Mouse (Mus musculus): Measurements from ENCODE around the gene Calm4. TPM values are rescaled to one million over a fixed set of nuclear protein-coding genes. Genes with fewer than 3 reads are reported as not detected.

Gene Calm4
- total RNA-seq, 1 experiment, result not detected

GRCm38 (mm10) chr13:3862325-3862724 lies 24.8 kb downstream of the Calm4 start:
- no peaks in the 10 kb centered on the region for H3K9me3 ChIP-seq (ENCODE audit: control insufficient read depth, insufficient read depth, low read depth, low read length)
- no peaks in the 10 kb centered on the region for H3K36me3 ChIP-seq (ENCODE audit: control insufficient read depth, insufficient read depth, low read length, poor library complexity, severe bottlenecking)
- in situ Hi-C loops (cut with MboI; ENCODE audit: low sequenced_read_pairs in 2 of 2, unreplicated experiment in 2 of 2), result no loop called here
- no peak for DNase-seq (ENCODE audit: low read depth, low spot score)
- no peak overlapping the region for H3K9ac ChIP-seq (ENCODE audit: insufficient read depth, low read depth, low read length, poor library complexity, severe bottlenecking)
- H3K4me3 ChIP-seq (ENCODE audit: insufficient read depth in 1 of 2, low read depth in 1 of 2, low read length in 2 of 2, poor library complexity in 1 of 2, severe bottlenecking in 1 of 2), result no peak overlapping the region
- no peak overlapping the region for H3K27ac ChIP-seq (ENCODE audit: insufficient read depth, low read depth, low read length, poor library complexity, severe bottlenecking)
- TF ChIP-seq MAFK (IDR thresholded peaks at IDR 0.05; ENCODE audit: insufficient read depth, low read depth, low read length), result no peak
- no peak for TF ChIP-seq ZC3H11A (IDR thresholded peaks at IDR 0.05; ENCODE audit: borderline replicate concordance, low read depth, low read length)
- TF ChIP-seq ZNF384 (IDR thresholded peaks at IDR 0.05; ENCODE audit: low read depth, low read length), result no peak
- TF ChIP-seq HCFC1 (IDR thresholded peaks at IDR 0.05; ENCODE audit: borderline replicate concordance, insufficient read depth, low read length), result no peak
- no peak for TF ChIP-seq CHD2 (IDR thresholded peaks at IDR 0.05; ENCODE audit: low read depth, low read length)
- H3K4me1 ChIP-seq (ENCODE audit: control insufficient read depth in 2 of 2, insufficient read depth in 2 of 2, low read length in 2 of 2, poor library complexity in 1 of 2), result peaks cover 0 to 8% of the 10 kb centered on the region in 2 experiments; a peak in 1 of 4 replicates

GRCm38 (mm10) chr13:3862922-3863580 lies 25.5 kb downstream of the Calm4 start:
- Histone ChIP-seq H3K9me3 (ENCODE audit: control insufficient read depth, insufficient read depth, low read depth, low read length) (no peaks in the 10 kb centered on the region), H3K4me3 (ENCODE audit: insufficient read depth in 1 of 2, low read depth in 1 of 2, low read length in 2 of 2, poor library complexity in 1 of 2, severe bottlenecking in 1 of 2) (no peak overlapping the region), H3K4me1 (ENCODE audit: control insufficient read depth in 2 of 2, insufficient read depth in 2 of 2, low read length in 2 of 2, poor library complexity in 1 of 2) (peaks cover 0 to 8% of the 10 kb centered on the region in 2 experiments; a peak in 1 of 4 replicates), H3K27ac (ENCODE audit: insufficient read depth, low read depth, low read length, poor library complexity, severe bottlenecking) (no peak overlapping the region), H3K9ac (ENCODE audit: insufficient read depth, low read depth, low read length, poor library complexity, severe bottlenecking) (no peak overlapping the region), H3K36me3 (ENCODE audit: control insufficient read depth, insufficient read depth, low read length, poor library complexity, severe bottlenecking) (no peaks in the 10 kb centered on the region)
- in situ Hi-C loops (cut with MboI; ENCODE audit: low sequenced_read_pairs in 2 of 2, unreplicated experiment in 2 of 2), result no loop called here
- no peak for DNase-seq (ENCODE audit: low read depth, low spot score)
- TF ChIP-seq ZNF384 (IDR thresholded peaks at IDR 0.05; ENCODE audit: low read depth, low read length) (no peak), ZC3H11A (IDR thresholded peaks at IDR 0.05; ENCODE audit: borderline replicate concordance, low read depth, low read length) (no peak), HCFC1 (IDR thresholded peaks at IDR 0.05; ENCODE audit: borderline replicate concordance, insufficient read depth, low read length) (no peak), MAFK (IDR thresholded peaks at IDR 0.05; ENCODE audit: insufficient read depth, low read depth, low read length) (no peak), CHD2 (IDR thresholded peaks at IDR 0.05; ENCODE audit: low read depth, low read length) (no peak)

GRCm38 (mm10) chr13:3865648-3866354 lies 28.2 kb downstream of the Calm4 start:
- Histone ChIP-seq H3K4me1 (ENCODE audit: control insufficient read depth in 2 of 2, insufficient read depth in 2 of 2, low read length in 2 of 2, poor library complexity in 1 of 2) (peaks cover 0 to 8% of the 10 kb centered on the region in 2 experiments; a peak in 1 of 4 replicates), H3K27ac (ENCODE audit: insufficient read depth, low read depth, low read length, poor library complexity, severe bottlenecking) (no peak overlapping the region), H3K9ac (ENCODE audit: insufficient read depth, low read depth, low read length, poor library complexity, severe bottlenecking) (no peak overlapping the region), H3K36me3 (ENCODE audit: control insufficient read depth, insufficient read depth, low read length, poor library complexity, severe bottlenecking) (no peaks in the 10 kb centered on the region), H3K9me3 (ENCODE audit: control insufficient read depth, insufficient read depth, low read depth, low read length) (no peaks in the 10 kb centered on the region), H3K4me3 (ENCODE audit: insufficient read depth in 1 of 2, low read depth in 1 of 2, low read length in 2 of 2, poor library complexity in 1 of 2, severe bottlenecking in 1 of 2) (no peak overlapping the region)
- in situ Hi-C loops (cut with MboI; ENCODE audit: low sequenced_read_pairs in 2 of 2, unreplicated experiment in 2 of 2), result no loop called here
- DNase-seq (ENCODE audit: low read depth, low spot score), result no peak
- TF ChIP-seq MAFK (IDR thresholded peaks at IDR 0.05; ENCODE audit: insufficient read depth, low read depth, low read length) (no peak), CHD2 (IDR thresholded peaks at IDR 0.05; ENCODE audit: low read depth, low read length) (no peak), HCFC1 (IDR thresholded peaks at IDR 0.05; ENCODE audit: borderline replicate concordance, insufficient read depth, low read length) (no peak), ZC3H11A (IDR thresholded peaks at IDR 0.05; ENCODE audit: borderline replicate concordance, low read depth, low read length) (no peak), ZNF384 (IDR thresholded peaks at IDR 0.05; ENCODE audit: low read depth, low read length) (no peak)

- in situ Hi-C loops (cut with MboI; ENCODE audit: low sequenced_read_pairs in 2 of 2, unreplicated experiment in 2 of 2), result no loop called here
- no peak for DNase-seq (ENCODE audit: low read depth, low spot score)
- Histone ChIP-seq H3K4me3 (ENCODE audit: insufficient read depth in 1 of 2, low read depth in 1 of 2, low read length in 2 of 2, poor library complexity in 1 of 2, severe bottlenecking in 1 of 2) (no peak overlapping the region), H3K36me3 (ENCODE audit: control insufficient read depth, insufficient read depth, low read length, poor library complexity, severe bottlenecking) (no peaks in the 10 kb centered on the region), H3K4me1 (ENCODE audit: control insufficient read depth in 2 of 2, insufficient read depth in 2 of 2, low read length in 2 of 2, poor library complexity in 1 of 2) (peaks cover 0 to 8% of the 10 kb centered on the region in 2 experiments; a peak in 1 of 4 replicates), H3K9me3 (ENCODE audit: control insufficient read depth, insufficient read depth, low read depth, low read length) (no peaks in the 10 kb centered on the region), H3K9ac (ENCODE audit: insufficient read depth, low read depth, low read length, poor library complexity, severe bottlenecking) (no peak overlapping the region), H3K27ac (ENCODE audit: insufficient read depth, low read depth, low read length, poor library complexity, severe bottlenecking) (no peak overlapping the region)
- TF ChIP-seq ZC3H11A (IDR thresholded peaks at IDR 0.05; ENCODE audit: borderline replicate concordance, low read depth, low read length) (no peak), HCFC1 (IDR thresholded peaks at IDR 0.05; ENCODE audit: borderline replicate concordance, insufficient read depth, low read length) (no peak), CHD2 (IDR thresholded peaks at IDR 0.05; ENCODE audit: low read depth, low read length) (no peak), MAFK (IDR thresholded peaks at IDR 0.05; ENCODE audit: insufficient read depth, low read depth, low read length) (no peak), ZNF384 (IDR thresholded peaks at IDR 0.05; ENCODE audit: low read depth, low read length) (no peak)
Observed at GRCm38 (mm10) chr13:3866355-3867052, 28.9 kb downstream of the Calm4 start.
